Mouse (Mus musculus) bone marrow macrophage, adult 2 months (primary cell): ENCODE results near the gene Snx18.

Experiments
- CTCF ChIP-seq: IDR thresholded peaks from 2 replicates; pipeline ENCODE4 v1.5.1; 2012; ENCODE audit warnings: low read depth, mild to moderate bottlenecking, low read length, moderate library complexity
- POLR2A ChIP-seq: IDR thresholded peaks from 2 replicates; pipeline ENCODE4 v1.6.1; 2012; ENCODE audit warnings: mild to moderate bottlenecking, low read depth, low read length, borderline replicate concordance

DNA sequence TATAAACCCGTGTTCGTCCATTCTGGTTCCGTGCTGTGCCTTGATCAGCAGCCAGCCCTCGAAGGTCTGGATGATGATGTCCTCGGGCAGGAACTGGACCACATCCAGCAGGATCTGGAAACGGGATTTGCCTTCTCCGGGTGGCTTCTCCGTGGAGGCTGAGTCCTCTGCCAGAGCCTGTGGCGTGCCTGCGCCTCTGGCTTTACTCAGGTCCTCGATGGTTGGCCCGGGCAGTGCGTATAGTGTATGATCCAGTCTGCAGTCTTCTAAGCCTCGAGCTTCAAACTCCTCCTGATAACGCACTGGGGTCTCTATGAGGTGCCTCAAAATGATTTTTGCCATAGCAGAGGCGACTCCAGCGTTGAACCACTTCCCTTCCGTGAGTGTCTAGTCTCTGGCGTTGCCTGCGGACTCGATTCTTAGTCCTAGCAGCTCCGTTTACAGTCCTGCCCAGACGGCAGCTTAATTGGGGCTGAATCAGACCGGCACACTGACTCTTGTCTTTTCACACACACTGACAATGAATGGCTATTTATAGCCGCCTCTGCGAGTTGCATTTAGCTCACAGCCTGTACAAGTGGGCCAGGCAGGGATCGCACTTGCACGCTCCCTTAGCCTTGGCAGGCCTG is 44.9 kb upstream of the Snx18 start, which contains the start of gene Hspb3:
- TF ChIP-seq CTCF (no peak), POLR2A (no peak)
